Mouse (Mus musculus): ENCODE measurements around the gene Zmat3. TPM values are rescaled to one million over a fixed set of nuclear protein-coding genes. Genes with fewer than 3 reads are reported as not detected.

Zmat3 gene
- total RNA-seq, 2 experiments from 2014 or later = 20.2 to 23.7 TPM

Other genes with a start within 250 kb of the Zmat3 start
- gene Pik3ca, start 31.7 kb upstream of the Zmat3 start, total RNA-seq (2021) = 10 to 100 TPM; 49.5 to 54.0 TPM
- gene Kcnmb3, start 126.2 kb upstream of the Zmat3 start, total RNA-seq (2021) = 1 to 10 TPM in 1 of 2 experiments, under 1 TPM in 1; 0.17 to 2.0 TPM
- 10 to 100 TPM; 41.8 TPM for gene Zfp639, start 144.2 kb upstream of the Zmat3 start, total RNA-seq (2021)
- 10 to 100 TPM; 61.0 to 62.5 TPM for gene Mfn1, start 163.5 kb upstream of the Zmat3 start, total RNA-seq (2021)